In genomic region chr12:33084683-33085082, GRCm38 (mm10) we compare ENCODE assay signal across 9 mouse cellular contexts. TPM values are rescaled to one million over a fixed set of nuclear protein-coding genes. Genes with fewer than 3 reads are reported as not detected.
A peak's percentile ranks its signal among the peaks of the same experiment; 100 is the strongest.
DNase-seq lines count a peak whose midpoint lies in the region; ATAC-seq and TF ChIP-seq lines count a peak whose summit lies in the region.
"Had no signal": no experiment of that assay in that cellular context is flagged by ENCODE, and none has a peak within 500 bp of the region (broad histone marks: within the 10 kb centered on the region; RNA-seq: fewer than 3 reads in every experiment).

No protein-coding gene starts in this region.

- H3K27ac ChIP-seq in lung, embryonic 14.5 days (ENCODE audit: low read depth) = no peak overlapping the region
- no peak overlapping the region for H3K27ac ChIP-seq in embryonic facial prominence, embryonic 11.5 days (replicated peaks; ENCODE audit: low read depth, low read length)
- H3K27ac ChIP-seq in heart, adult 2 months = no peak overlapping the region

- TF ChIP-seq EP300 in heart, adult 2 months (IDR thresholded peaks at IDR 0.05; ENCODE audit: insufficient read depth, low read depth, low read length) = no peak

- ATAC-seq in lung, embryonic 14.5 days (ENCODE audit: insufficient read depth) = no peak
- ATAC-seq in embryonic facial prominence, embryonic 11.5 days (replicated peaks; ENCODE audit: insufficient number of reproducible peaks, low FRiP score, low TSS enrichment, low read depth) = no peak
- ATAC-seq: inflammation-experienced regulatory T-cells, adult 6 months had no signal

- no peak for TF ChIP-seq POLR2A in heart, adult 2 months (IDR thresholded peaks at IDR 0.05; ENCODE audit: insufficient read depth, low read depth, low read length)

- no peaks in the 10 kb centered on the region for H3K27me3 ChIP-seq in lung, embryonic 14.5 days (ENCODE audit: insufficient read depth, low read length)
- no peaks in the 10 kb centered on the region for H3K27me3 ChIP-seq in embryonic facial prominence, embryonic 11.5 days (ENCODE audit: control insufficient read depth, insufficient read depth, low read length)
- no peaks in the 10 kb centered on the region for H3K27me3 ChIP-seq in heart, adult 2 months (ENCODE audit: control insufficient read depth, insufficient read depth, low read length)

- WGBS in lung, embryonic 14.5 days = 32% methylated on average over 2 of the region's 2 CpGs
- 29% methylated on average over 2 of the region's 2 CpGs for WGBS in embryonic facial prominence, embryonic 11.5 days
- WGBS in heart, adult 2 months = 35% methylated on average over 2 of the region's 2 CpGs

- intact Hi-C loops in heart, adult 2 months (cut with DNase I) = no loop called here

- no peak overlapping the region for H3K9ac ChIP-seq in lung, embryonic 14.5 days
- H3K9ac ChIP-seq in embryonic facial prominence, embryonic 11.5 days (replicated peaks; ENCODE audit: low read length) = no peak overlapping the region
- no peak overlapping the region for H3K9ac ChIP-seq in heart, adult 2 months (ENCODE audit: low read depth, low read length)

- H3K79me2 ChIP-seq in heart, adult 2 months (replicated peaks; ENCODE audit: control insufficient read depth, insufficient read depth, low read length) = no peaks in the 10 kb centered on the region

- no peak overlapping the region for H3K4me3 ChIP-seq in lung, embryonic 14.5 days (ENCODE audit: low read depth, low read length)
- H3K4me3 ChIP-seq in embryonic facial prominence, embryonic 11.5 days (ENCODE audit: low read depth, low read length) = no peak overlapping the region
- H3K4me3 ChIP-seq in heart, adult 2 months = no peak overlapping the region

- peak; percentile 88 for DNase-seq in lung, embryonic 14.5 days
- DNase-seq in lung, postnatal 36 days = no peak
- DNase-seq in WW6 (ENCODE audit: low read depth, low spot score) = peak; percentile 11
- DNase-seq in embryonic facial prominence, embryonic 11.5 days (ENCODE audit: low spot score) = peak; percentile 76
- DNase-seq in ovary, postnatal 14 days (ENCODE audit: low spot score) = peak; percentile 23
- no peak for DNase-seq in frontal cortex, adult 2 months (ENCODE audit: extremely low spot score in 1 of 2, low spot score in 1 of 2)
- no peak for DNase-seq in cerebellum, adult 11 months
- DNase-seq in heart, adult 2 months = no peak

- no peaks in the 10 kb centered on the region for H3K4me1 ChIP-seq in lung, embryonic 14.5 days (ENCODE audit: insufficient read depth)
- H3K4me1 ChIP-seq in embryonic facial prominence, embryonic 11.5 days (ENCODE audit: control insufficient read depth, insufficient read depth, low read length) = no peaks in the 10 kb centered on the region
- H3K4me1 ChIP-seq in heart, adult 2 months (ENCODE audit: control insufficient read depth, insufficient read depth, low read length) = peaks cover 7% of the 10 kb centered on the region; the same call in 1 of the 2 replicates

- no peaks in the 10 kb centered on the region for H3K36me3 ChIP-seq in lung, embryonic 14.5 days (ENCODE audit: insufficient read depth)
- H3K36me3 ChIP-seq in embryonic facial prominence, embryonic 11.5 days (replicated peaks; ENCODE audit: control insufficient read depth, insufficient read depth, low read depth, low read length) = no peaks in the 10 kb centered on the region
- no peaks in the 10 kb centered on the region for H3K36me3 ChIP-seq in heart, adult 2 months (ENCODE audit: control insufficient read depth, insufficient read depth, low read length)

- no peaks in the 10 kb centered on the region for H3K9me3 ChIP-seq in lung, embryonic 14.5 days (ENCODE audit: low read depth, low read length)
- no peaks in the 10 kb centered on the region for H3K9me3 ChIP-seq in embryonic facial prominence, embryonic 11.5 days (replicated peaks; ENCODE audit: control insufficient read depth, low read length)

- no peak overlapping the region for H3K4me2 ChIP-seq in lung, embryonic 14.5 days
- no peak overlapping the region for H3K4me2 ChIP-seq in embryonic facial prominence, embryonic 11.5 days (ENCODE audit: low read depth, low read length)

- no peak for TF ChIP-seq CTCF in lung, embryonic 14.5 days (IDR thresholded peaks at IDR 0.05; ENCODE audit: low read depth)
- TF ChIP-seq CTCF in heart, adult 2 months (IDR thresholded peaks at IDR 0.05) = no peak

RNA-seq across cellular contexts. Expression of gene Cdhr3, which starts 8.0 kb away (rescaled TPM):
- not detected in 2 replicates for polyA plus RNA-seq in lung, embryonic 14.5 days (2014; fragmentation: Nextera tagmentation; extraction: Ambion mirVana)
- polyA plus RNA-seq in embryonic facial prominence, embryonic 11.5 days (2014; fragmentation: Nextera tagmentation; extraction: Ambion mirVana) = not detected in 2 replicates
- 5.4 and 8.8 TPM in 2 replicates for polyA plus RNA-seq in frontal cortex, adult 2 months (2012; rRNA removed)
- total RNA-seq in heart, adult 2 months (2021) = under 1 TPM; 0.34 to 0.39 TPM
- 0.76 and 1.8 TPM in 2 replicates for polyA plus RNA-seq in heart, adult 2 months (2012; rRNA removed)

Comparison
In these comparisons a context has a peak if more than half of its experiments do, and no peak if none do; other contexts are left out.
1. DNase-seq: peak in lung, embryonic 14.5 days (single experiment), WW6 (single experiment), embryonic facial prominence, embryonic 11.5 days (single experiment) and ovary, postnatal 14 days (single experiment); none in lung, postnatal 36 days (single experiment), frontal cortex, adult 2 months (0 of 2), cerebellum, adult 11 months (single experiment) and heart, adult 2 months (0 of 2).